Mouse (Mus musculus): ENCODE results near the gene Rab30.

GRCm38 (mm10) chr7:92826248-92826647 is 84.8 kb downstream of the Rab30 start:
- TF ChIP-seq CTCF (conservative IDR thresholded peaks at IDR 0.05 in 1 of 2, IDR thresholded peaks at IDR 0.05 in 1 of 2; ENCODE audit: low read depth in 2 of 2, low read length in 2 of 2): no peak
- no peak for TF ChIP-seq CHD1 (IDR thresholded peaks at IDR 0.05; ENCODE audit: low read depth, low read length)
- no peak for TF ChIP-seq ZMIZ1 (IDR thresholded peaks at IDR 0.05; ENCODE audit: low read depth, low read length)
- TF ChIP-seq NRF1 (IDR thresholded peaks at IDR 0.05; ENCODE audit: low read depth, low read length): no peak
- no peak for TF ChIP-seq EP300 (IDR thresholded peaks at IDR 0.05; ENCODE audit: low read length)
- TF ChIP-seq MAX (IDR thresholded peaks at IDR 0.05; ENCODE audit: low read length): no peak
- no peak for TF ChIP-seq BHLHE40 (IDR thresholded peaks at IDR 0.05; ENCODE audit: low read depth, low read length)
- TF ChIP-seq MAFK (IDR thresholded peaks at IDR 0.05; ENCODE audit: insufficient replicate concordance, low read length): no peak
- TF ChIP-seq ZC3H11A (IDR thresholded peaks at IDR 0.05; ENCODE audit: low read depth, low read length): no peak
- no peak for TF ChIP-seq NELFE (IDR thresholded peaks at IDR 0.05; ENCODE audit: low read depth, low read length)
- no peak for TF ChIP-seq MEF2A (IDR thresholded peaks at IDR 0.05; ENCODE audit: borderline replicate concordance, low read depth, low read length)
- TF ChIP-seq RAD21 (IDR thresholded peaks at IDR 0.05; ENCODE audit: low read depth, low read length): no peak
- no peak for TF ChIP-seq POLR2A (IDR thresholded peaks at IDR 0.05; ENCODE audit: low read depth, low read length)
- TF ChIP-seq USF1 (IDR thresholded peaks at IDR 0.05; ENCODE audit: low read depth, low read length): no peak
